Mouse (Mus musculus): Measurements from ENCODE around the gene Adk. TPM values are rescaled to one million over a fixed set of nuclear protein-coding genes. Genes with fewer than 3 reads are reported as not detected.

Gene Adk
- polyA plus RNA-seq, 1 experiment, result 7.7 TPM

DNA sequence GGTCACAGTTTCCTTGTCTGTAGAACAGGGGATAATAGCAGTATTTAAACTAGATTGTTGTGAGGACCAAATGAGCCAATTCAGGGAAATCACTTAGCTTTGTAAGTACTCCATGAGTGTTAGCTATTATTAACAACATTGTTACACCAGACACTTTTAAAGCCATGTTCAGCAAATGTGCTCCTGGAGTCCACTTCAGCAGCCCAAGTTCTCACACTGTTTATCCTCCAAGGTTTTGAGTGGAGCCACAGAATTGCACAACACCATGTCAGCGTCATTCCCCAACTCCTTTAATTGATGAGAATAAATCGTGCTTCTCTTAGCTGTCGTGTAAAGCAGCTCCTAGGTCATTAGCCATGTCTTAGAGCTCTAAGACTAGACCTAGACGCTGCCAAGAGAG lies 437.8 kb downstream of the Adk start:
- H3K4me1 ChIP-seq (ENCODE audit: control insufficient read depth, insufficient read depth, insufficient read length), result no peaks in the 10 kb centered on the region
- H3K27ac ChIP-seq (ENCODE audit: insufficient read depth, low read length), result no peak overlapping the region
- H3K4me3 ChIP-seq (ENCODE audit: extremely low read depth, insufficient read depth, insufficient read length), result no peak overlapping the region
- no peak for DNase-seq (ENCODE audit: low read depth in 1 of 2, low spot score in 2 of 2)
- no peak for TF ChIP-seq POLR2A (IDR thresholded peaks at IDR 0.05; ENCODE audit: low read depth, low read length)
- no peak for TF ChIP-seq CTCF (IDR thresholded peaks at IDR 0.05; ENCODE audit: extremely low read depth, insufficient read depth, insufficient read length, insufficient replicate concordance)
- no peaks in the 10 kb centered on the region for H3K27me3 ChIP-seq (ENCODE audit: control insufficient read depth, insufficient read depth, low read length)
- H3K36me3 ChIP-seq (ENCODE audit: control insufficient read depth, insufficient read depth, low read length), result no peaks in the 10 kb centered on the region
- WGBS, result 80% methylated on average over 4 of the region's 4 CpGs

Other genes with a start within 250 kb of the Adk start
- gene Plau, start 215.9 kb upstream of the Adk start, polyA plus RNA-seq (2012; rRNA removed), result 1.0 and 1.2 TPM in 2 replicates
- gene Vcl, start 123.2 kb upstream of the Adk start, polyA plus RNA-seq (2012; rRNA removed), result 20.3 and 25.0 TPM in 2 replicates
- 9.5 and 10.6 TPM in 2 replicates for gene Ap3m1, start 66 bp upstream of the Adk start, polyA plus RNA-seq (2012; rRNA removed)

Measured in spleen, adult 2 months (tissue).